Mouse (Mus musculus): Measurements from ENCODE around the gene Nucb1. TPM values are rescaled to one million over a fixed set of nuclear protein-coding genes. Genes with fewer than 3 reads are reported as not detected.
A peak's percentile ranks its signal among the peaks of the same experiment; 100 is the strongest.
"Not testable (repeated sequence)": the region's sequence is repeated elsewhere in the genome, so short reads cannot be mapped to it uniquely, and the experiment has no call there.

The Nucb1 gene
- polyA plus RNA-seq, 1 experiment from 2014 or later, result 199 TPM

- H3K4me2 ChIP-seq (replicated peaks; ENCODE audit: low read depth, low read length), result no peak overlapping the region
- no peaks in the 10 kb centered on the region for H3K27me3 ChIP-seq (ENCODE audit: control insufficient read depth, insufficient read depth, low read length)
- no peak overlapping the region; the same call in 1 of the 2 replicates for H3K27ac ChIP-seq (ENCODE audit: low read length)
- no peaks in the 10 kb centered on the region for H3K36me3 ChIP-seq (ENCODE audit: control insufficient read depth, insufficient read depth, low read length)
- no peak for ATAC-seq (ENCODE audit: insufficient number of reproducible peaks, insufficient read depth, low FRiP score, low read depth)
- WGBS, result 12% methylated on average over 6 of the region's 6 CpGs
- H3K9ac ChIP-seq (replicated peaks; ENCODE audit: low read depth, low read length), result no peak overlapping the region
- no peaks in the 10 kb centered on the region for H3K9me3 ChIP-seq (ENCODE audit: control insufficient read depth, low read depth, low read length)
- H3K4me3 ChIP-seq (ENCODE audit: low read depth, low read length), result no peak overlapping the region
- H3K4me1 ChIP-seq (ENCODE audit: control insufficient read depth, insufficient read depth, low read length), result peaks cover 19% of the 10 kb centered on the region
These were observed 19.3 kb upstream of the Nucb1 start for GRCm38 (mm10) chr7:45529461-45529860.

GRCm38 (mm10) chr7:45527169-45527568, 17.0 kb upstream of the Nucb1 start:
- 90% methylated on average over 6 of the region's 6 CpGs for WGBS
- peaks cover 32% of the 10 kb centered on the region for H3K4me1 ChIP-seq (ENCODE audit: control insufficient read depth, insufficient read depth, low read length)
- not testable (repeated sequence) for H3K27me3 ChIP-seq (ENCODE audit: control insufficient read depth, insufficient read depth, low read length); H3K9me3 ChIP-seq (ENCODE audit: control insufficient read depth, low read depth, low read length); ATAC-seq (ENCODE audit: insufficient number of reproducible peaks, insufficient read depth, low FRiP score, low read depth); H3K9ac ChIP-seq (replicated peaks; ENCODE audit: low read depth, low read length); H3K4me3 ChIP-seq (ENCODE audit: low read depth, low read length); H3K27ac ChIP-seq (ENCODE audit: low read length); H3K36me3 ChIP-seq (ENCODE audit: control insufficient read depth, insufficient read depth, low read length); H3K4me2 ChIP-seq (replicated peaks; ENCODE audit: low read depth, low read length)

GRCm38 (mm10) chr7:45526474-45527120, 16.4 kb upstream of the Nucb1 start:
- H3K27ac ChIP-seq (ENCODE audit: low read length), result peak overlapping the region; percentile 91
- H3K4me2 ChIP-seq (replicated peaks; ENCODE audit: low read depth, low read length), result peak overlapping the region; percentile 91
- peaks cover 5% of the 10 kb centered on the region; the same call in 1 of the 2 replicates for H3K36me3 ChIP-seq (ENCODE audit: control insufficient read depth, insufficient read depth, low read length)
- H3K4me3 ChIP-seq (ENCODE audit: low read depth, low read length), result peak overlapping the region; percentile 85
- no peak for ATAC-seq (ENCODE audit: insufficient number of reproducible peaks, insufficient read depth, low FRiP score, low read depth)
- 24% methylated on average over 7 of the region's 7 CpGs for WGBS
- no peak overlapping the region; the same call in 1 of the 2 replicates for H3K9ac ChIP-seq (replicated peaks; ENCODE audit: low read depth, low read length)
- no peaks in the 10 kb centered on the region for H3K27me3 ChIP-seq (ENCODE audit: control insufficient read depth, insufficient read depth, low read length)
- H3K9me3 ChIP-seq (ENCODE audit: control insufficient read depth, low read depth, low read length), result no peaks in the 10 kb centered on the region
- H3K4me1 ChIP-seq (ENCODE audit: control insufficient read depth, insufficient read depth, low read length), result peaks cover 33% of the 10 kb centered on the region

GRCm38 (mm10) chr7:45525809-45526473, 15.7 kb upstream of the Nucb1 start, which contains the start of the genes Ppp1r15a and Plekha4:
Gene Ppp1r15a, minus strand, starts transcription at chr7:45526268.
Gene Plekha4, plus strand, starts transcription at chr7:45526330.
- peak; percentile 85 for ATAC-seq (ENCODE audit: insufficient number of reproducible peaks, insufficient read depth, low FRiP score, low read depth)
- H3K4me2 ChIP-seq (replicated peaks; ENCODE audit: low read depth, low read length), result peak within 1 kb of the TSS; percentile 91
- under 1% methylated on average over 54 of the region's 54 CpGs for WGBS
- H3K9me3 ChIP-seq (ENCODE audit: control insufficient read depth, low read depth, low read length), result no peaks in the 10 kb centered on the region
- H3K36me3 ChIP-seq (ENCODE audit: control insufficient read depth, insufficient read depth, low read length), result peaks cover 5% of the 10 kb centered on the region; the same call in 1 of the 2 replicates
- peaks cover 33% of the 10 kb centered on the region for H3K4me1 ChIP-seq (ENCODE audit: control insufficient read depth, insufficient read depth, low read length)
- H3K27ac ChIP-seq (ENCODE audit: low read length), result peak within 1 kb of the TSS; percentile 91
- H3K9ac ChIP-seq (replicated peaks; ENCODE audit: low read depth, low read length), result peak within 1 kb of the TSS; percentile 89
- H3K4me3 ChIP-seq (ENCODE audit: low read depth, low read length), result peak within 1 kb of the TSS; percentile 85
- H3K27me3 ChIP-seq (ENCODE audit: control insufficient read depth, insufficient read depth, low read length), result no peaks in the 10 kb centered on the region

GRCm38 (mm10) chr7:45524841-45525621, 14.8 kb upstream of the Nucb1 start:
- 29% methylated on average over 12 of the region's 12 CpGs for WGBS
- H3K36me3 ChIP-seq (ENCODE audit: control insufficient read depth, insufficient read depth, low read length), result peaks cover 5% of the 10 kb centered on the region; the same call in 1 of the 2 replicates
- peak overlapping the region; percentile 91; the same call in 1 of the 2 replicates for H3K27ac ChIP-seq (ENCODE audit: low read length)
- H3K9me3 ChIP-seq (ENCODE audit: control insufficient read depth, low read depth, low read length), result no peaks in the 10 kb centered on the region
- no peaks in the 10 kb centered on the region for H3K27me3 ChIP-seq (ENCODE audit: control insufficient read depth, insufficient read depth, low read length)
- peak overlapping the region; percentile 85 for H3K4me3 ChIP-seq (ENCODE audit: low read depth, low read length)
- H3K4me1 ChIP-seq (ENCODE audit: control insufficient read depth, insufficient read depth, low read length), result peaks cover 27% of the 10 kb centered on the region
- H3K9ac ChIP-seq (replicated peaks; ENCODE audit: low read depth, low read length), result peak overlapping the region; percentile 89
- ATAC-seq (ENCODE audit: insufficient number of reproducible peaks, insufficient read depth, low FRiP score, low read depth), result peak; percentile 33; the same call in 1 of the 2 replicates
- H3K4me2 ChIP-seq (replicated peaks; ENCODE audit: low read depth, low read length), result peak overlapping the region; percentile 91

- Histone ChIP-seq H3K27ac (ENCODE audit: low read length) (no peak overlapping the region), H3K9me3 (ENCODE audit: control insufficient read depth, low read depth, low read length) (no peaks in the 10 kb centered on the region), H3K4me3 (ENCODE audit: low read depth, low read length) (no peak overlapping the region), H3K4me2 (replicated peaks; ENCODE audit: low read depth, low read length) (no peak overlapping the region), H3K36me3 (ENCODE audit: control insufficient read depth, insufficient read depth, low read length) (peaks cover 5% of the 10 kb centered on the region; the same call in 1 of the 2 replicates), H3K4me1 (ENCODE audit: control insufficient read depth, insufficient read depth, low read length) (peaks cover 21% of the 10 kb centered on the region; the same call in 1 of the 2 replicates), H3K27me3 (ENCODE audit: control insufficient read depth, insufficient read depth, low read length) (no peaks in the 10 kb centered on the region), H3K9ac (replicated peaks; ENCODE audit: low read depth, low read length) (no peak overlapping the region)
- WGBS, result 78% methylated on average over 12 of the region's 13 CpGs
- ATAC-seq (ENCODE audit: insufficient number of reproducible peaks, insufficient read depth, low FRiP score, low read depth), result no peak
These were observed 13.5 kb upstream of the Nucb1 start for GRCm38 (mm10) chr7:45523678-45524170.

GRCm38 (mm10) chr7:45522957-45523676, 12.9 kb upstream of the Nucb1 start:
- no peak overlapping the region for H3K27ac ChIP-seq (ENCODE audit: low read length)

More at GRCm38 (mm10) chr7:45522957-45523676, 12.9 kb upstream of the Nucb1 start:
- Histone ChIP-seq H3K4me1 (ENCODE audit: control insufficient read depth, insufficient read depth, low read length) (peaks cover 21% of the 10 kb centered on the region; the same call in 1 of the 2 replicates), H3K9me3 (ENCODE audit: control insufficient read depth, low read depth, low read length) (no peaks in the 10 kb centered on the region), H3K9ac (replicated peaks; ENCODE audit: low read depth, low read length) (no peak overlapping the region), H3K27me3 (ENCODE audit: control insufficient read depth, insufficient read depth, low read length) (no peaks in the 10 kb centered on the region), H3K4me2 (replicated peaks; ENCODE audit: low read depth, low read length) (no peak overlapping the region), H3K36me3 (ENCODE audit: control insufficient read depth, insufficient read depth, low read length) (peaks cover 5% of the 10 kb centered on the region; the same call in 1 of the 2 replicates), H3K4me3 (ENCODE audit: low read depth, low read length) (no peak overlapping the region)
- WGBS, result 68% methylated on average over 18 of the region's 18 CpGs
- ATAC-seq (ENCODE audit: insufficient number of reproducible peaks, insufficient read depth, low FRiP score, low read depth), result no peak

All from stomach, embryonic 14.5 days (tissue).